Mouse (Mus musculus) liver, adult 2 months (tissue): ENCODE measurements around the gene Fam19a5. TPM values are rescaled to one million over a fixed set of nuclear protein-coding genes. Genes with fewer than 3 reads are reported as not detected.

Experiments
- DNase-seq: peaks from one replicate; pipeline ENCODE4 v3.0.0-alpha.2; 2011; ENCODE audit warnings: low read depth, low spot score; ENCODE audit errors: extremely low read depth
- H3K27ac ChIP-seq: fragments of 200-500 bp; replicated peaks from 2 replicates; pipeline ENCODE4 v1.5.1; 2012; ENCODE audit warnings: low read depth, mild to moderate bottlenecking, control low read depth, inconsistent platforms, low read length; ENCODE audit not compliant: insufficient read depth
- H3K27me3 ChIP-seq: fragments of 200-500 bp; 2 replicates; pipeline ENCODE4 v1.6.1; 2012; ENCODE audit warnings: mild to moderate bottlenecking, moderate library complexity, low read length, inconsistent platforms; ENCODE audit not compliant: control insufficient read depth, insufficient read depth
- H3K36me3 ChIP-seq: fragments of 200-500 bp; 2 replicates; pipeline ENCODE4 v1.6.1; 2012; ENCODE audit warnings: low read length, inconsistent platforms; ENCODE audit not compliant: control insufficient read depth, insufficient read depth
- H3K4me1 ChIP-seq: fragments of 200-500 bp; 2 replicates; pipeline ENCODE4 v1.6.1; 2011; ENCODE audit warnings: low read length; ENCODE audit not compliant: control insufficient read depth, insufficient read depth
- H3K4me3 ChIP-seq: fragments of 200-500 bp; 2 replicates; pipeline ENCODE4 v1.5.1; 2011; ENCODE audit warnings: low read depth, mild to moderate bottlenecking, control low read depth, low read length, moderate library complexity; ENCODE audit not compliant: insufficient read depth
- H3K79me2 ChIP-seq: fragments of 200-500 bp; 2 replicates; pipeline ENCODE4 v1.6.1; 2012; ENCODE audit warnings: inconsistent platforms, mild to moderate bottlenecking, low read length, moderate library complexity; ENCODE audit not compliant: control insufficient read depth, insufficient read depth
- H3K9ac ChIP-seq: fragments of 200-500 bp; 2 replicates; pipeline ENCODE4 v1.6.1; 2012; ENCODE audit warnings: low read depth, mild to moderate bottlenecking, control low read depth, inconsistent platforms, low read length
- CTCF ChIP-seq: fragments of 200-500 bp; IDR thresholded peaks from 2 replicates; pipeline ENCODE4 v1.5.1; 2011; ENCODE audit warnings: low read depth, low read length, control low read depth
- POLR2A ChIP-seq: fragments of 200-500 bp; IDR thresholded peaks from 2 replicates; pipeline ENCODE4 v1.6.1; 2011; ENCODE audit warnings: low read length, control low read depth; ENCODE audit not compliant: insufficient read depth; ENCODE audit errors: extremely low read depth
- WGBS: fragments of 180-500 bp; shearing (Covaris S2); methylation state at CpG from one replicate; pipeline ENCODE4 v1.1.7; 2018; 5-methylcytosine and 5-hydroxymethylcytosine counted together
- polyA plus RNA-seq: library from polyadenylated mRNA; depleted of rRNA; stranded (reverse); fragments of >200 nt; gene quantifications from 2 replicates; pipeline ENCODE4 v1.2.3, GENCODE M21; 2012
- total RNA-seq: library from RNA; depleted of rRNA; stranded (reverse); fragments of >200 nt; gene quantifications from 2 replicates; pipeline ENCODE4 v1.2.3, GENCODE M21; 2014

Fam19a5 gene
- total and polyA plus RNA-seq, 2 experiments, result 0.28 to 0.65 TPM

GRCm38 (mm10) chr15:87715037-87715676, 171.1 kb downstream of the Fam19a5 start:
- Histone ChIP-seq H3K4me1 (no peaks in the 10 kb centered on the region), H3K79me2 (no peaks in the 10 kb centered on the region), H3K4me3 (no peak overlapping the region), H3K27me3 (no peaks in the 10 kb centered on the region), H3K36me3 (no peaks in the 10 kb centered on the region), H3K9ac (no peak overlapping the region), H3K27ac (no peak overlapping the region)
- DNase-seq, result no peak
- TF ChIP-seq POLR2A, result no peak
- no peak for TF ChIP-seq CTCF
- 76% methylated on average over 9 of the region's 9 CpGs for WGBS

- 67% methylated on average over 5 of the region's 5 CpGs for WGBS
- Histone ChIP-seq H3K79me2 (no peaks in the 10 kb centered on the region), H3K9ac (no peak overlapping the region), H3K27me3 (no peaks in the 10 kb centered on the region), H3K4me3 (no peak overlapping the region), H3K27ac (no peak overlapping the region), H3K4me1 (no peaks in the 10 kb centered on the region), H3K36me3 (no peaks in the 10 kb centered on the region)
- no peak for DNase-seq
- TF ChIP-seq POLR2A, result no peak
- no peak for TF ChIP-seq CTCF
These were observed 173.0 kb downstream of the Fam19a5 start for GRCm38 (mm10) chr15:87717056-87717455.

- H3K27ac ChIP-seq, result no peak overlapping the region
- no peaks in the 10 kb centered on the region for H3K4me1 ChIP-seq
- no peaks in the 10 kb centered on the region for H3K27me3 ChIP-seq
- H3K4me3 ChIP-seq, result no peak overlapping the region
- DNase-seq, result no peak
- H3K9ac ChIP-seq, result no peak overlapping the region
- H3K79me2 ChIP-seq, result no peaks in the 10 kb centered on the region
- TF ChIP-seq CTCF (no peak), POLR2A (no peak)
- H3K36me3 ChIP-seq, result no peaks in the 10 kb centered on the region
- WGBS, result 87% methylated on average over 5 of the region's 5 CpGs
These were observed 179.4 kb downstream of the Fam19a5 start for GRCm38 (mm10) chr15:87723455-87723986.

DNA sequence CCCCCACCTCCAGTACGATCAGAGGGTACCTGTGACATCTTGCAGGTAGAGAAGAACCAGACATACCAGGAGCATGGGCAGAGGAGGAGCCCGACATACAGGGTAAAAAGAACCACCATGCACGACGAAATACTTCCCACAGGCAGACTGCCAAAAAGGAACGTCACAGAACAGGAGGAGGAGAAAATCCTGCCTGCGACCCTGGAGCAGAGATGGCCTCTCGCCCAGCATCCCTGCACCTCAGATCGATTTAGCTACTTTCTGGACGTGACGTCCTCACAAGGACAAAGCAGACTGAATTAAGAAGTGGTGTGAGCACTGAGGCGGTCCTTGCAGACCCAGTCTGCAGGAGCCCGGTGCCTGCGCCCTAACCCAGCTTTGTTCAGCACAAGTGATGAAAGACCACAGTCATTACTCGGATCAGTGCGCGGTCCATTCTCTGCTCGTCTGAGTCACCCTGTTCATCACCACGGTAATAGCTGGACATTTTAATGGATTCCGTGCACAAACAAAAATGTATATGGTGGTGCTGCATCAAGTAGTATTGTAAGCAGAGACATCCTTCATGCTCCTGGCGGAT, 182.6 kb downstream of the Fam19a5 start:
- Histone ChIP-seq H3K27ac (no peak overlapping the region), H3K79me2 (no peaks in the 10 kb centered on the region), H3K27me3 (no peaks in the 10 kb centered on the region), H3K36me3 (no peaks in the 10 kb centered on the region), H3K4me3 (no peak overlapping the region), H3K9ac (no peak overlapping the region), H3K4me1 (no peaks in the 10 kb centered on the region)
- 86% methylated on average over 20 of the region's 20 CpGs for WGBS
- TF ChIP-seq POLR2A (no peak), CTCF (no peak)
- DNase-seq, result no peak

GRCm38 (mm10) chr15:87736345-87736744, 192.2 kb downstream of the Fam19a5 start:
- H3K4me3 ChIP-seq, result no peak overlapping the region
- no peak for TF ChIP-seq CTCF
- TF ChIP-seq POLR2A, result no peak
- no peaks in the 10 kb centered on the region for H3K79me2 ChIP-seq
- H3K27ac ChIP-seq, result no peak overlapping the region
- H3K27me3 ChIP-seq, result no peaks in the 10 kb centered on the region
- H3K4me1 ChIP-seq, result no peaks in the 10 kb centered on the region
- DNase-seq, result no peak
- no peaks in the 10 kb centered on the region for H3K36me3 ChIP-seq
- WGBS, result 86% methylated on average over 4 of the region's 4 CpGs
- no peak overlapping the region for H3K9ac ChIP-seq

DNA sequence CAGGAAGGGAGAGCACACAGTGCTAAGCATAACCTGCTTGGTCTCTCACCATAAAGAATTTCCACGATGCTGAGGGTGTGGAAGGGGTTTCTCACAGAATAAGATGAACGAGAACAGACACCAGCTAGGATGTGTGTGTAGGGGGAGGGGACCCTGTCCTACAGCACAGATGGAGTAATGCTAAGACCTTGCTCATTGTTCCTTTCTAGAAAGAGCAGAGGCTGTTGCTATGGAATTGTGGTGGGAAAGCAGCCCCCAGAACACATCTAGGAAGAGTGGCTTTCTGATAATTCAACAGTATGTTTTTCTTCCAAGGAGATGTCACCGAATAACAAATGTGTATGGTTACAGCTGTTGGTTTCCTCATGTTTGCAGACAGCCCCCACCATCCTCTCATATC, 211.4 kb downstream of the Fam19a5 start:
- H3K4me3 ChIP-seq, result no peak overlapping the region
- DNase-seq, result no peak
- TF ChIP-seq CTCF (no peak), POLR2A (no peak)

More for the DNA sequence above, 211.4 kb downstream of the Fam19a5 start:
- Histone ChIP-seq H3K27ac (no peak overlapping the region), H3K9ac (no peak overlapping the region), H3K27me3 (no peaks in the 10 kb centered on the region), H3K36me3 (no peaks in the 10 kb centered on the region), H3K79me2 (no peaks in the 10 kb centered on the region), H3K4me1 (no peaks in the 10 kb centered on the region)
- 75% methylated on average over 3 of the region's 3 CpGs for WGBS
